Mouse (Mus musculus): ENCODE data around the gene Khdc3.

DNA sequence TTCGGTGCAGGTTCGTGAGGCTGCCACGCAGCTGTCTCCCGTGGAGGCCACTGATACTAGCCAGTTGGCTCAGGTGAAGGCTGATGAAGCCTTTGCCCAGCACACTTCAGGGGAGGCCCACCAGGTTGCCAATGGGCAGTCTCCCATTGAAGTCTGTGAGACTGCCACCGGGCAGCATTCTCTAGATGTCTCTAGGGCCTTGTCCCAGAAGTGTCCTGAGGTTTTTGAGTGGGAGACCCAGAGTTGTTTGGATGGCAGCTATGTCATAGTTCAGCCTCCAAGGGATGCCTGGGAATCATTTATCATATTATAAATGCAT lies 2.2 kb downstream of the Khdc3 start:
- TF ChIP-seq HCFC1 (IDR thresholded peaks at IDR 0.05; ENCODE audit: low read depth, low read length) (no peak), PAX5 (IDR thresholded peaks at IDR 0.05; ENCODE audit: low read length) (no peak), MAX (IDR thresholded peaks at IDR 0.05; ENCODE audit: low read length) (no peak), JUN (IDR thresholded peaks at IDR 0.05; ENCODE audit: insufficient read depth, low read depth, low read length) (no peak), CTCF (conservative IDR thresholded peaks at IDR 0.05 in 1 of 2, IDR thresholded peaks at IDR 0.05 in 1 of 2; ENCODE audit: low read depth in 2 of 2, low read length in 2 of 2) (no peak), POLR2AphosphoS2 (IDR thresholded peaks at IDR 0.05; ENCODE audit: low read depth, low read length) (no peak), USF2 (conservative IDR thresholded peaks at IDR 0.05; ENCODE audit: low read depth, low read length) (no peak), EP300 (IDR thresholded peaks at IDR 0.05; ENCODE audit: low read length) (no peak)
